Mouse (Mus musculus): ENCODE measurements around the gene Eif3k.

- TF ChIP-seq CTCF (IDR thresholded peaks at IDR 0.05; ENCODE audit: borderline replicate concordance, extremely low read depth, insufficient read depth, insufficient read length) (no peak), POLR2A (IDR thresholded peaks at IDR 0.05; ENCODE audit: borderline replicate concordance, extremely low read depth, insufficient read depth, insufficient read length, poor library complexity, severe bottlenecking) (no peak)
Observed at GRCm38 (mm10) chr7:29008171-29008570, 26.5 kb upstream of the Eif3k start.
